Mouse (Mus musculus) MEL (cell line): Measurements from ENCODE around the gene Cdx2.

Source experiments
- CTCF ChIP-seq, 3 experiments: IDR thresholded peaks in 2 of 3; conservative IDR thresholded peaks in 1 of 3; 2 replicates each; pipeline ENCODE4 v1.5.1; 2011 to 2012; ENCODE audit warnings: low read length in 3 of 3, low read depth in 2 of 3, mild to moderate bottlenecking in 2 of 3, improper control_type of control experiment in 1 of 3, inconsistent platforms in 1 of 3, mixed read lengths in 1 of 3, moderate library complexity in 1 of 3; ENCODE audit not compliant: control insufficient read depth in 1 of 3, insufficient read depth in 1 of 3, poor library complexity in 1 of 3, severe bottlenecking in 1 of 3
- MXI1 ChIP-seq: IDR thresholded peaks from 2 replicates; pipeline ENCODE4 v1.6.1; 2011; ENCODE audit warnings: mild to moderate bottlenecking, low read depth, low read length, improper control_type of control experiment
- POLR2A ChIP-seq, 2 experiments: IDR thresholded peaks; 2 replicates each; pipeline ENCODE4 v1.6.1; 2011 to 2012; ENCODE audit warnings: low read length in 2 of 2, mild to moderate bottlenecking in 2 of 2, control low read depth in 1 of 2, improper control_type of control experiment in 1 of 2, low read depth in 1 of 2, moderate library complexity in 1 of 2; ENCODE audit not compliant: control insufficient read depth in 1 of 2, insufficient read depth in 1 of 2, poor library complexity in 1 of 2
- POLR2AphosphoS5 ChIP-seq: IDR thresholded peaks from 2 replicates; pipeline ENCODE4 v1.6.1; 2012; ENCODE audit warnings: low read depth, borderline replicate concordance, mild to moderate bottlenecking, inconsistent platforms, low read length, moderate library complexity, mixed read lengths

GRCm38 (mm10) chr5:147269371-147269770, 37.7 kb downstream of the Cdx2 start:
- TF ChIP-seq CTCF (IDR thresholded peaks at IDR 0.05 in 2 of 3, conservative IDR thresholded peaks at IDR 0.05 in 1 of 3; ENCODE audit: control insufficient read depth in 1 of 3, insufficient read depth in 1 of 3, low read depth in 2 of 3, low read length in 3 of 3, poor library complexity in 1 of 3, severe bottlenecking in 1 of 3) (no peak), POLR2AphosphoS5 (no peak), MXI1 (no peak), POLR2A (IDR thresholded peaks at IDR 0.05; ENCODE audit: control insufficient read depth in 1 of 2, insufficient read depth in 1 of 2, low read depth in 1 of 2, low read length in 2 of 2, poor library complexity in 1 of 2) (no peak)
